Mouse (Mus musculus): ENCODE results near the gene Bricd5.

- TF ChIP-seq POLR2A (IDR thresholded peaks at IDR 0.05; ENCODE audit: low read depth, low read length) (peak; percentile 43), CTCF (IDR thresholded peaks at IDR 0.05; ENCODE audit: extremely low read depth, insufficient read length, insufficient replicate concordance, low read depth, low read length) (no peak)
Observed at GRCm38 (mm10) chr17:24469910-24470602, 3.6 kb upstream of the Bricd5 start, which contains the start of the genes E4f1 and Pgp.

Measured in small intestine, adult 2 months (tissue).